Mouse (Mus musculus): ENCODE measurements around the gene Mfap4.

Mfap4 gene

DNA sequence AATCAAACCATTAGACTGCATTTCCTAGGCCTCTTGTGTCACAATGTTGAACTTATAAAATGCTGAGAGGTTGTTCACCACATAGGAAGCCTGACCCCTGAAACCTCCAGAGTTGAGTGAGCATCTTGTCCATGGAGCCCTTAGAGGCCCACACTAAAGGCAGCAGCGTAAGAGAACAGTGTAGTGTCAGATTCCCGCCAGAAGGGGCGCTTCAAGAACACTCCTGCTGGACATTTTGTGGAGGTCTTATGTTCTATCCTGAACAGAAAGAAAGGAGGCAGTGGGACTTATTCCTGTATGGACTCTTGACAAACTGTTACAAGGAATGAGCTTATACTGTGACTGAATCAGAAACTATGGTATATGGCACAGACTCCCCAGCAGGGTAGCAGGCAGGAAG is 29.7 kb downstream of the Mfap4 start:
- peak; percentile 39 for DNase-seq (ENCODE audit: low spot score)

DNA sequence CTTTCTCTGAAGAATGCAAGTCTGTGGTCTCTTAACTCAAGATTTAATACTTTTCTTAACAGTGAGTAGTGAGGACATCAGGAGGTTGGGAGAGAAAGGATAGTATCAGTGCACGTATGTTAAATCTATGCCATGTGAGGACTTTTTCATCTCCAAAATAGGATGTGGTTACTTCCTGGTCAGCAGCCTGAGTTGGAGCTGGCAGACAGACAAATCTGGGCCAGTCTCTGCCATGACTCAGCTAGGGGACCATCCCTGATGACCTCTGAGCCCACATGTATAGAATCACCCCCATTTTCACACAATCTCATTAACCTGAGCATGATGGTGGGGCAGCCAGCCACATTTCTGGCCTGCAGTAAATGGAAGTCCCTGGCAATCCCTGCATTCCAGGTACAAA is 32.7 kb downstream of the Mfap4 start:
- DNase-seq (ENCODE audit: low spot score): no peak

DNA sequence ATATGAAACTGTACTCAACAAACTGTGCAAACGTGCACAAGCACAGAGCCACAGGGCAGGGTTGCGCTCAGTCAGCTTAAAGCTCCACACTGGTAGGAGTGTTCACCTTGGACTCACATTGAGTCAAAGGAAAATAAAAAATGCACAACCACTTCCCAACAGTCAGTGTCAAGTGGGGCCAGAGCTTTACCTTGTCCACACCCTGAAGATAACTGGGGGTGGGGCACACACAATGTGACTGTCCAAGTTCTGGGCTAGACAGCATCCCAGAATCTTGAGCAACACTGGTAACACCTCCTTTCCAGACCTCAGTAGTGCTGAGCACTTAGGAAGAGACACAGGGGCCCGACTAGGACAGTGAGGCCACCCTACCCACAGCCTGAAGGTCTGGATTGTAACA is 33.6 kb downstream of the Mfap4 start:
- DNase-seq (ENCODE audit: low spot score): no peak

GRCm38 (mm10) chr11:61519484-61520107 is 34.4 kb downstream of the Mfap4 start:
- DNase-seq (ENCODE audit: low spot score): no peak

DNA sequence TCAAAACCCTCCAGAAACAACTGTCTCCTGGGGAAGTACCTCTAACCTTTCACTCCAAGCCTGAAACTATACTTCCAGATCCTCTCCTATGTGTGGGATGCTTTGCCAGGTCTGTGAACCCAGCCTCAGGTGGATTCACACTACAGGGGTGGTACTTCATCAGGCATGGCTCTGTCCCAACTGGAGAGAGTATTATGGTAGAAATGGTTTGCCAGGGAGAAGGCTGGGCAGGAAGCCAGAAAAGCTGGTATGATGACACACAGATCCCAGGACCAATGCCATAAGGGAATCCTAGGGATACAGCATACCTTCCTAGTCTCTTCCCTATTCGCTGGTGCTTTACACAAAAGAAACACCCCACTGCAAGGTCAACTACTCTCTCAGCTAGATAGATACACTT is 41.6 kb downstream of the Mfap4 start:
- no peak for DNase-seq (ENCODE audit: low spot score)

GRCm38 (mm10) chr11:61529268-61529713 is 44.1 kb downstream of the Mfap4 start:
- DNase-seq (ENCODE audit: low spot score): no peak

DNA sequence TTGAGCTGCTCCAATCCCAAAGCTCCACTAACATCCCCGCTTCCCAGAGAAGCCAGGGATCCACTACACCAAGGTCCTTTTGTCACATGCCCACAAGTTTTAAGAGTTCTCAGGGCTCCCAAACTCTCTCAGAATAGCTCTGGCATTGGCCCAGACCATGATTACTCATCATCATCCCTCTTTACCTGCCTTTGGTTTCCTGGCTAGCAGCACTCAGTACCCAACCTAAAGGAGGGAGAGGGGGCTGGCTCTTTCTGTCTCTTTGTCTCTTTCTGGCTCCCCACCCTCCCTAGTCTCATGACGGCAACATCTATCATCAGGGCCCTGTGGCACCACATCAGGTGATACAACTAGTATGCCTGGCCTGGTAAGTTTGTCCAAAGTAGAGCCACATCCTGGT is 47.6 kb downstream of the Mfap4 start:
- DNase-seq (ENCODE audit: low spot score): no peak

DNA sequence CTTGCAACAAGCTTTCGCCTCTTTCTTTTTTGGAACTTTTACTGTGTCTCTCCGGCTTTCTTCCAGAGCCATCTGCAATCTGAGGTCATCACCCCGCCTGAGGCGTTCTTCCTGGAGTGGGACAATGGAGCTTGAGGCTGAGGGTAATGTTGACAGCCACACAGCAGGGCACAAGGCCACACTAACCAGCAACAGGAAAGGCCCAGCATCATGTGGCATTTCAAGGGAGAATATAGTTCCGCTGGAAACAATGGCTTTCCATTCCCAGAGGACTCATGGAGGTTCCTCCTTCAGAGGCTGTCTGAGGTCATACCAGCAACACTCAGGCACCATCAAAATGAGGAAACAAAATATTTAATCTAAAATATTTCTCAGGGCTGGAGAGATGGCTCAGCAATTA is 48.3 kb downstream of the Mfap4 start:
- no peak for DNase-seq (ENCODE audit: low spot score)

DNA sequence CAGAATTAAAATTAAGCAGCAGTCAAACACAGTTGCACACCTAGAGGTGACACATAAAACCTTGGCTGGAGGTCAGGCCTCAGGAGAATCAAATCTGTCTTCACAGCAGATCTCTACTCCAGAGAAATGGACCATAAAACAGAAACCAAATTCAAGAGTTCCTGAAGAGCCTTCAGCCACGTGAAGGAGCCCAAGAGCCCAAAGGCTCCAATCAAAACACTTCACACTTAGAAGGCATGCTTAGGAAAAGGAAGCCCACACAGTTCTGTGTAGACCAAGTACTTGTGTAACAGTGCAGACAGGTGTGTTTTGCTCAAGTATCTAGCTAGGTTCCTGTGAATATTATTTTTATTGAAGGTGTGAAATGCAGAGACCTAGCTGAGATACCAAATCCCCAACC is 50.3 kb downstream of the Mfap4 start:
- DNase-seq (ENCODE audit: low spot score): no peak

GRCm38 (mm10) chr11:61536952-61537351 is 51.7 kb downstream of the Mfap4 start:
- DNase-seq (ENCODE audit: low spot score): no peak

DNA sequence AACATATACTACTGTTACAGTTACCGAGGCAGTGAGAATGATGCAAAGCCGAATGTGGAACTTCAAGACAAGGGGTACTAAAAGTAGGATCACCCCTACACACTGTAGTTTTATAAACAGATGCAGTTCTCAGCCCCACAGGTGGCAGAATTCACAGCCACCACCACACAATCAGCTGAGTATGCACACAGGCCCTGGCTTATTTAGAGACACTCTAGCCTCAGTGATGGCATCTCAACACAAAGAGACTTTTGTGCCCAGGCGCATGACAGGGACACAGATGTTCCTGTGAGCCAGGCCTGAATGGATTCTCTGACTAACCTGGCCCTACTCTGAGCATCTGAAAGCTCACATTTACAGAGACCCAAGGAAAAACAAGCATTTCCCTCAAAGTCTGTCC is 52.1 kb downstream of the Mfap4 start:
- no peak for DNase-seq (ENCODE audit: low spot score)
